Mouse (Mus musculus): Measurements from ENCODE around the gene Acp2. TPM values are rescaled to one million over a fixed set of nuclear protein-coding genes. Genes with fewer than 3 reads are reported as not detected.

The Acp2 gene
- 17.6 and 24.2 TPM in 2 replicates for polyA plus RNA-seq (2016; fragmentation: Nextera tagmentation; extraction: Ambion mirVana)

DNA sequence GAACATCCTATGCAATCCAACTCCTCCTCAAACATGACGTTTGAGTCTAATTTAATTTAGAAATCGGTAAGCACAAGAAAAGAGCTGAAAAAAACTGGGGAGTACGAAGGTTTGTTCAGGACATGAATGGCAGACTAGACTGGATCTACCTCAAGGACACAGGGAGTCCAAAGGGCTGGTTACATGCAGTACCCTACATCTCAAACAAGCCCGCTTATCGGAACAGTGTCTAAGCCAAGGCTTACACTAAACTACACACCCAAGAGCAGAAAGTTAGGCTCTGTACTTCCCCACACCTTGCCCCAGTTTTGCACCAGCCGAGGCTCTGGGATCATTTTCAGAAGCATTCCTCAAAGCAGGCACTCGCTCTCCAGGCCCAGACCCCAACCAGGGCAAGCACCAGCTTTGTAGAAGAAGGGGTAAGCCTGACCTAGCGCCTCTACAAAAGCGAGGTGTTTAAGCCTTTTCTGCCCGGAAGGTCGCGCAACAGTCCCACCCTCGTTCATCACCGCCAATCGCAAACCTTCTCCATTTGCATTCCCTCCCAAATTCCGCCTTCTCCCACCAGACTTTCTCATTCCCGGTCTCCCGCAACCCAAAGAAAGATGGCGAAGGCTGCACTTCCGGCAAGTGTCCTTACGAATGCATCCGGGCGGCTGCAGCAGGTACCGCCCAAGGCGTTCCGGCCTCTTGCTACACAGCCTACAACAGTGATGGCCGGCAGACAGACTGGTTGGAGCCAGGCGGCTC is at the start of gene Acp2, which contains the start of gene Nr1h3:
Gene Acp2 (plus strand): TSS at position 664 of the 750 bp plus-strand sequence.
Gene Nr1h3 (minus strand): TSS at position 613 of the 750 bp plus-strand sequence.
- peak within 1 kb of the TSS; percentile 96 for H3K27ac ChIP-seq
- H3K9me3 ChIP-seq: no peaks in the 10 kb centered on the region
- DNase-seq (ENCODE audit: low spot score): peak; percentile 98
- H3K4me1 ChIP-seq: peaks cover 16% of the 10 kb centered on the region
- H3K4me3 ChIP-seq: peak within 1 kb of the TSS; percentile 87
- no peaks in the 10 kb centered on the region for H3K27me3 ChIP-seq (ENCODE audit: insufficient read depth, poor library complexity, severe bottlenecking)
- WGBS: 4% methylated on average over 28 of the region's 28 CpGs
- H3K36me3 ChIP-seq: peaks cover 28% of the 10 kb centered on the region

DNA sequence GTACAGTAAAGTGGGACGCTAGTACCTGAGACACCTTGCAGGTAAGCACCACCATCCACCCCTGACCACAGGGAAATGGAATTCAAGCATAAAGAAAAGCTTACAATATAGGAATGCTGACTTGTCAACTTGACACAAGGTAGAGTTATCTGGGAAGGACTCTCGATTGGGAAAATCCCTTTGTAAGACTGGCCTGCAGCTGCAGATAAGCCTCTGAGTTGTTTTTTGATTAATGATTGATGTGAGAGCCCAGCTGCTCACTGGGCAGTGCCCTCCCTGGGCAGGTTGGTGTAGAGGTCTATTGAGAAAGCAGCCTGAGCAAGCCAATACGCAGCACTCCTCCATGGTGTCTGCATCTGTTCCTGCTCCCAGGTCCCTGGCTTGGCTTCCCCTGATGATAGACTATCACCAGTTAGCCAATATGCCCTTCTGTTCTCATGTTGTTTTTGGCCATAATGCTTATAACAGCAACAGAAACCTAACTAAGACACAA is 49.8 kb upstream of the Acp2 start:
- H3K36me3 ChIP-seq: peaks cover 25% of the 10 kb centered on the region; the same call in 1 of the 2 replicates
- WGBS: 71% methylated on average over 3 of the region's 3 CpGs
- DNase-seq (ENCODE audit: low spot score): no peak
- H3K27ac ChIP-seq: no peak overlapping the region
- H3K27me3 ChIP-seq (ENCODE audit: insufficient read depth, poor library complexity, severe bottlenecking): no peaks in the 10 kb centered on the region
- no peaks in the 10 kb centered on the region for H3K9me3 ChIP-seq
- H3K4me3 ChIP-seq: no peak overlapping the region
- peaks cover 7% of the 10 kb centered on the region; the same call in 1 of the 2 replicates for H3K4me1 ChIP-seq

DNA sequence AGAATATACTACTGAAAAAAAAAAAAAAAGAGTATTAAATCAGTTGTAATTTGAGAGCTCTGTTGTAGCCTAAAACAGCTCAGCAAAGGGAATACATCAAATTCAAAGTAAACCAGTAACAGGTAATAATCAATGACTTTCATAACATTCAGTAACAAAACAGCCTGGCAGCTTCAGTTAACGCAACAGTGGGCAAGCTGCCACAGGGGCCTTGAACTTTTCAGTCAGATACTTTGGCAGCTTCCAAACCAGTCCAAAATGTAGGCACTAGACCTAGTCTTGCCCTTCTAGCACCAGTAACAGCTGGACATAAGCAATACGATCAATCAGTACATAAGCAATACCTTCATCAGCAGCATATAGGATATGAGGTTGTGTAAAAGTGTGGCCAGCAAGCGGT is 48.6 kb upstream of the Acp2 start:
- H3K36me3 ChIP-seq: peaks cover 26% of the 10 kb centered on the region; the same call in 1 of the 2 replicates
- DNase-seq (ENCODE audit: low spot score): no peak
- WGBS: 92% methylated on average over 3 of the region's 3 CpGs
- H3K4me3 ChIP-seq: no peak overlapping the region
- H3K27ac ChIP-seq: no peak overlapping the region
- peaks cover 9% of the 10 kb centered on the region; the same call in 1 of the 2 replicates for H3K4me1 ChIP-seq
- no peaks in the 10 kb centered on the region for H3K9me3 ChIP-seq
- no peaks in the 10 kb centered on the region for H3K27me3 ChIP-seq (ENCODE audit: insufficient read depth, poor library complexity, severe bottlenecking)

DNA sequence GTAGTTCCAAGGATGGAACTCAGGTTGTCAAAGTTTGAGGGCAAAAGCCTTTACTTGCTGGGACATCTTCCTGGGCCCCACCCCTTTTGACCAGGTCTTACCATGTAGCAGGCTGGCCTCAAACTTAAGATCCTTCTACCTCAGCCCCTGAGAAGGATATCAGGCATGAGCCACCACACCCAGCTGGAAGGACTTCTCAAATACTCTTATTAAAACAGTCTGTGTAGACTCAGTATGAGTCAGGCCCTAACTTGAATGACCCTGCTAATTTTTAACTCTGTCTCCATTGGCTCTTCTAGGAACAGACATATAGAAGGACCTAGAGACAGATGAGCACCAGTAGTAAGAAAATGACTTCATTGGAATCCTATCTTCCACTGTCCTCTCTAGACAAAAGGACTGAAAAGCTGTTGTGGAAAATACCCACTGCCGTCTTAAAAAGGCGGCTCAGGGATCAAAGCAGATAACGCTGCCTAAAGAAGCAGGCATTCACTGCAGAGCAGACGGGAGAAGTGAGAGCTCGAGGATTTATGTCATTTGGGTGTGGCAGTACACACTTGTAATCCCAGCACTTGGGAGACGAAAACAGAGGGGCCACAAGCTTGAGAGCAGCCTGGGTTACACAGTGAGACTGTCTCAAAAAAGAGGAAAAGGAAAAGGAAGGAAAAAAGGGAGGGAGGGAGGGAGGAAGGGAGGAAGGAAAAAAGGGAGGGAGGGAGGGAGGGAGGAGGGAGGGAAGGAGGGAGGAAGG is 45.5 kb upstream of the Acp2 start:
- Histone ChIP-seq H3K27ac (no peak overlapping the region), H3K4me1 (peaks cover 15% of the 10 kb centered on the region), H3K4me3 (no peak overlapping the region), H3K36me3 (peaks cover 31% of the 10 kb centered on the region), H3K27me3 (ENCODE audit: insufficient read depth, poor library complexity, severe bottlenecking) (no peaks in the 10 kb centered on the region), H3K9me3 (no peaks in the 10 kb centered on the region)
- WGBS: 31% methylated on average over 6 of the region's 6 CpGs
- DNase-seq (ENCODE audit: low spot score): no peak

DNA sequence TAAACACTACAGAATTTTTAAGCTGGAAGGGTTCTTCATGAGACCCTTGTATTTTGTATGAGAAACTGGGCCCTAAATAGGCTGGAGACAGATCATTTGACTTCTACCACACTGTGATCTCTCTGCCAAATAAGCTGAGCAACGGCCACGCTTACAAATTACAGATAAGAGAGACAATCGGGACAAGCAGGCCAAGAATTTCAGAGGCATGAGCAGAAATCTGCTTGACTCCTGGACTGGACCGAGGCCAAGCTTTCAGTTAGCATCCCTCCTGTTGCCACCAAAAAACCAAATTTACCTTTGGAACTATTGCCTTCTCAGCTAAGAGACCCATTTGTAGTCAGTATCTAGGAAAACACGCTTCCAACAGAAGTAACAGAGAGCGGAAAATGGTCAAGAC is 42.1 kb upstream of the Acp2 start:
- Histone ChIP-seq H3K9me3 (no peaks in the 10 kb centered on the region), H3K27ac (no peak overlapping the region), H3K4me3 (no peak overlapping the region), H3K27me3 (ENCODE audit: insufficient read depth, poor library complexity, severe bottlenecking) (no peaks in the 10 kb centered on the region), H3K4me1 (peaks cover 30% of the 10 kb centered on the region), H3K36me3 (peaks cover 33% of the 10 kb centered on the region)
- DNase-seq (ENCODE audit: low spot score): no peak
- WGBS: 54% methylated on average over 6 of the region's 6 CpGs

DNA sequence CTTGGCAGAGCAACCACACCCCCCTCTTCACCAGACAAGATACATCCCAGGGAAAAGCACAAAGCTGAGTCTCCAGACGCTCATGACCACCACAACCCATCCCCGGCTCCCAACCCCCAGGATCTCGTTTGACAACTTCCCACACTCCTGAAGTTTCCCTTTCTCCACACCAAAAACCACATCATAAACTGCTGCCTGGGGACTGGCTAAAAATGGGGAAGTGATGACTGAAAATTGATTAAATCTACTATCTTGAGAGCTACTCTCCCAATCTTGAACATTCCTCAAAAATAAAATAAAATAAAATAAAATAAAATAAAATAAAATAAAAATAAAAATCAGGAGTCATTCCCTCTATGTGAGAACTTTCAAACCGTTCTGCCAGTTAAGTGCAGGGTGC is 39.7 kb upstream of the Acp2 start:
- Histone ChIP-seq H3K27ac (no peak overlapping the region), H3K36me3 (peaks cover 35% of the 10 kb centered on the region), H3K9me3 (no peaks in the 10 kb centered on the region), H3K4me3 (no peak overlapping the region), H3K4me1 (peaks cover 29% of the 10 kb centered on the region), H3K27me3 (ENCODE audit: insufficient read depth, poor library complexity, severe bottlenecking) (no peaks in the 10 kb centered on the region)
- WGBS: 74% methylated on average over 4 of the region's 4 CpGs
- no peak for DNase-seq (ENCODE audit: low spot score)

DNA sequence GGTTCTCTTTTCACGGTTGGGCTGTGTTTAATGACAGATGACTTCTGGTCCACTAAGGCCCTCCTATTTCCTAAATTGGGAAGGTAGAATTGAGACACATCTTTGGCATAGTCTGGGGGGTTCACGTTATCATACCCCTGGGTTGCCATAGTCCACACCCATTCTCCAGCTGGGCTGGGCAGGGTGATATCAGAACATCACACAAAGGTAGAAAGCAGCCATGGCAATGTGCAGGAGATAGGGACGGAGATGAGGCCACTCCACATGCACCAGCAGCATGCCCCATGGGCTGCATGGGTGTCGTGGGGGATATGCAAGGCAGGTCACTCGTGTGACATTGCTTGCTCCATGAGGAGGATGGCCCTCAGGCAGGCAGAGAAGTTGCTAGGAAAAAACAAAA is 39.2 kb upstream of the Acp2 start:
- Histone ChIP-seq H3K27me3 (ENCODE audit: insufficient read depth, poor library complexity, severe bottlenecking) (no peaks in the 10 kb centered on the region), H3K36me3 (peaks cover 34% of the 10 kb centered on the region), H3K4me3 (no peak overlapping the region), H3K27ac (no peak overlapping the region), H3K9me3 (no peaks in the 10 kb centered on the region), H3K4me1 (peaks cover 28% of the 10 kb centered on the region)
- DNase-seq (ENCODE audit: low spot score): no peak
- WGBS: 85% methylated on average over 5 of the region's 5 CpGs

DNA sequence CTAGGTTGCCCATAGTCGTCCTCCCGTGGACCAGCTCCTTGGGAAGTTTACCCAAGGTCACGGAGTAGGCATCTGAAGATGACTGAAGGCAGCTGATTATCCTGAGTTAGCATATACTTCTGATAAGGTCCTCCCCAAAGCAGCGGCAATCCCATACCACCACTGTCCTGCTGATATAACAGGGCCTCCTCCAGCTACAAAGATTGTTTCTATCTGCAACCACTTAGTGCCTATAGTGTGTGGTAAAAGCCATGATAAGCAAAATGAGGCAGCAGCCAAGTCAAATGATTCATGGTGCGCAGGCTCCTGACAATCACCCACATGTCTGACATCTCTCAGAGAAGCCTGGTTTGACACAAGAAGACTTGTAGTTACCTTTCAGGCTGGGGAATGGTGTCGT is 37.7 kb upstream of the Acp2 start:
- Histone ChIP-seq H3K36me3 (peaks cover 32% of the 10 kb centered on the region), H3K27me3 (ENCODE audit: insufficient read depth, poor library complexity, severe bottlenecking) (no peaks in the 10 kb centered on the region), H3K27ac (no peak overlapping the region), H3K4me3 (no peak overlapping the region), H3K9me3 (no peaks in the 10 kb centered on the region), H3K4me1 (peaks cover 31% of the 10 kb centered on the region)
- WGBS: 62% methylated on average over 6 of the region's 6 CpGs
- DNase-seq (ENCODE audit: low spot score): no peak

DNA sequence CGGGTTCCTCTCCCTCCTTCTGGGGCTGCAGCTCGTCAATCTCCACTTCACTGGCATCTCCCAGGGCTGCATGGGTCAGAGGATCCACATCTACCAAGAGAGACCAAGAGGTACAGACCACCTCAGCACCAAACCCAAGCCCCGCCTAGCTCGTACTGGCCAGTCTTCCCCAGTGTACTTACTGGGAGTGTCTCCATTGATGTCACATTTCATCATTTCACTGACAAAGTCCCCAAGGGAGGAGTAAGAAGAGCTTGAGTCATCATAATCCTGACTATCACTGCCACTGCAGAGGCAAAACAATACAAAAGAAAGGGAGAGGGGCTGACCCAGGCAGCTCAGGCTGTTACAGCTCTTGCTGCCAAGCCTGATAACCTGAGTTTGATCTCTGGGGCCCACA is 35.1 kb upstream of the Acp2 start:
- Histone ChIP-seq H3K27me3 (ENCODE audit: insufficient read depth, poor library complexity, severe bottlenecking) (no peaks in the 10 kb centered on the region), H3K4me3 (no peak overlapping the region), H3K4me1 (peaks cover 28% of the 10 kb centered on the region), H3K27ac (no peak overlapping the region), H3K36me3 (peaks cover 23% of the 10 kb centered on the region; the same call in 1 of the 2 replicates), H3K9me3 (no peaks in the 10 kb centered on the region)
- 71% methylated on average over 4 of the region's 4 CpGs for WGBS
- no peak for DNase-seq (ENCODE audit: low spot score)

DNA sequence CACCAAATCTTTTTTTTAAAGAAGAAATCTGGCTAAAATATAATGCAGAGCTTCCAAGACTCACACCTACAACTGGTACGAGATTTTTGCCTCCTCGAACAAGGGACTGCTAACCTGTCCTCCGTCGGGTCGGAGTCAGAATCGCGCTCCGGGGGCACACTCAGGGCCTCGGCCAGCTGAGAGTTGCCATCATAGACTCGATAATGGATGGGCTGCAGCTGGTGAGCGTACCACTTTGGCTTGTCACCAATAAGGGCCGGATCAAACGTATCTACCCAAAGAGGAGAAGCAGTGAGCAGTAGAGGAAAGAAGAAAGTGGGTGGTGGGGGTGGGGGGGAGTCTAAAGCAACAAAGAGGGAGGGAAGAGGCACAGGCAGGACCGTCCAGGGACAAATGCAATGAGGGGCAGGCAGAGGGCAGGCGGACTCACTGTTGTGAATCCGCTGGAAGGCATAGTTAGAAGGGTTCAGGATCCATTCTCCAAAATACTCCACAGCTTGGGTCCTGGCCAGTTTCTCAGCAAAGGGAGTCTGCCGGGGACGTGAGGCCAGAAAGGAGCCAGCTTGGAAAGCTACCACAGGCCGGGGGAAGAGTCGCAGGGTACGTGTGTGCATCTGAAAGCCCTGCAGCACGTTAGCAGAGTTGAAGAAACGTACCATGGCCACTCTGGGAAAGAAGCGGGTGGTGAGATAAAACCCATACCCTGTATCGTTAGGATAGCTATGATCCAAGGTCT is 32.9 kb upstream of the Acp2 start:
- H3K4me1 ChIP-seq: peaks cover 18% of the 10 kb centered on the region
- no peak overlapping the region for H3K27ac ChIP-seq
- DNase-seq (ENCODE audit: low spot score): no peak
- 71% methylated on average over 25 of the region's 25 CpGs for WGBS
- no peak overlapping the region for H3K4me3 ChIP-seq
- peaks cover 22% of the 10 kb centered on the region; the same call in 1 of the 2 replicates for H3K36me3 ChIP-seq
- no peaks in the 10 kb centered on the region for H3K9me3 ChIP-seq
- no peaks in the 10 kb centered on the region for H3K27me3 ChIP-seq (ENCODE audit: insufficient read depth, poor library complexity, severe bottlenecking)

DNA sequence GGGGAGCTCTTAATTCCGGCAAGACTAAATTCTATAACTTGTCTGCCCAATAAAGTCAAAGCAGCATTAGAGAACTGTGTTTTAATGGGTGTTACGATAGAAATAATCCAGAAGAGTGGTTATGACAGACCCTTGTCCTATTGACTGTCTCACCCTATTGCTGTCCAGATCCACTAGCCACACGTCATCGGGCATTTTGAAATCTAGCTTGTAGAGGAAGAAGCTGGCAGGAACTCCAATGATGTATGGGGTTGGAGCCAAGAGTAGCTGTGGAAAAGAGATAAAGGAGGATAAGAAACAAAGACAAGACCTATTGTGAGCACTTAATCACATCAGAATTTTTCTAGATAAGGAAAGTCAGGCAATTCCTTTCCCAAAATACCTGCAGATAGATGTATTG is 27.2 kb upstream of the Acp2 start:
- Histone ChIP-seq H3K27ac (no peak overlapping the region), H3K4me1 (0 out of 2 replicates have a peak, but pooled peaks cover 4% of the 10 kb centered on the region), H3K9me3 (no peaks in the 10 kb centered on the region), H3K4me3 (no peak overlapping the region), H3K27me3 (ENCODE audit: insufficient read depth, poor library complexity, severe bottlenecking) (no peaks in the 10 kb centered on the region), H3K36me3 (peaks cover 20% of the 10 kb centered on the region)
- 75% methylated on average over 4 of the region's 4 CpGs for WGBS
- DNase-seq (ENCODE audit: low spot score): no peak

DNA sequence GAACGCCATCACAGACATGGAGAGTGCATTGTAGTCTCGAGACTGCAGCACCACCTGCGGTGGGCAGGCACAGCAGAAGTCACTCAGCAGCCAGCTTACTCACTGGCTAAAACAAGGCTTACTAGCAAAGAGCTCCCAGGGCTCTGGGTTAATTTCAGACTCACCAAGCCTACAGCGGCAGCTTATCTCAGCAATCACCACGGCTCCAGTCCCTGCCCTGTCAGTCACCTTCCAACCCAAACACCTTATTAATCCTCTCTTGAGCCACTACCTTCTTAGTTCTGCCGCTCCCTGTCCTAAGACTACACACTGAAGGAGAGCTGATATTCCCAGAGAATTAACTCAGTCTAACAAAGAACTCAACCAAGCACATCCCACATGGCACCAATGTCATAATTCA is 26.5 kb upstream of the Acp2 start:
- DNase-seq (ENCODE audit: low spot score): no peak
- H3K36me3 ChIP-seq: peaks cover 20% of the 10 kb centered on the region
- no peaks in the 10 kb centered on the region for H3K9me3 ChIP-seq
- H3K4me3 ChIP-seq: no peak overlapping the region
- no peaks in the 10 kb centered on the region for H3K27me3 ChIP-seq (ENCODE audit: insufficient read depth, poor library complexity, severe bottlenecking)
- 0 out of 2 replicates have a peak, but pooled peaks cover 10% of the 10 kb centered on the region for H3K4me1 ChIP-seq
- 44% methylated on average over 6 of the region's 6 CpGs for WGBS
- no peak overlapping the region for H3K27ac ChIP-seq
